Mouse (Mus musculus) spleen, adult 2 months (tissue): Measurements from ENCODE around the gene Hectd3. TPM values are rescaled to one million over a fixed set of nuclear protein-coding genes. Genes with fewer than 3 reads are reported as not detected.

Source experiments
- DNase-seq, 2 experiments: peaks; one replicate each; pipeline versions ENCODE4 v3.0.0 to v3.0.0-alpha.2; 2012 to 2021; ENCODE audit warnings: low spot score in 2 of 2, low read depth in 1 of 2
- H3K27ac ChIP-seq: fragments of 200-500 bp; 2 replicates; pipeline ENCODE4 v1.5.1; 2012; ENCODE audit warnings: low read length, inconsistent platforms; ENCODE audit not compliant: insufficient read depth
- H3K27me3 ChIP-seq: fragments of 200-500 bp; 2 replicates; pipeline ENCODE4 v1.6.1; 2012; ENCODE audit warnings: mild to moderate bottlenecking, moderate library complexity, low read length, inconsistent platforms; ENCODE audit not compliant: control insufficient read depth, insufficient read depth
- H3K36me3 ChIP-seq: fragments of 200-500 bp; 2 replicates; pipeline ENCODE4 v1.6.1; 2012; ENCODE audit warnings: mild to moderate bottlenecking, low read length, inconsistent platforms; ENCODE audit not compliant: control insufficient read depth, insufficient read depth
- H3K4me1 ChIP-seq: fragments of 200-500 bp; 2 replicates; pipeline ENCODE4 v1.6.1; 2011; ENCODE audit warnings: inconsistent platforms; ENCODE audit not compliant: control insufficient read depth, insufficient read depth, insufficient read length
- H3K4me3 ChIP-seq: fragments of 200-500 bp; 2 replicates; pipeline ENCODE4 v1.5.1; 2011; ENCODE audit warnings: mild to moderate bottlenecking, inconsistent platforms; ENCODE audit not compliant: insufficient read depth, insufficient read length; ENCODE audit errors: extremely low read depth
- CTCF ChIP-seq: fragments of 200-500 bp; IDR thresholded peaks from 2 replicates; pipeline ENCODE4 v1.5.1; 2011; ENCODE audit warnings: mild to moderate bottlenecking, inconsistent platforms; ENCODE audit not compliant: insufficient read depth, insufficient read length, insufficient replicate concordance; ENCODE audit errors: extremely low read depth
- POLR2A ChIP-seq: fragments of 200-500 bp; IDR thresholded peaks from 2 replicates; pipeline ENCODE4 v1.6.1; 2011; ENCODE audit warnings: low read depth, low read length, inconsistent platforms
- WGBS: fragments of 180-500 bp; shearing (Covaris S2); methylation state at CpG from one replicate; pipeline ENCODE4 v1.1.7; 2018; 5-methylcytosine and 5-hydroxymethylcytosine counted together
- polyA plus RNA-seq: library from polyadenylated mRNA; depleted of rRNA; stranded (reverse); fragments of >200 nt; gene quantifications from 2 replicates; pipeline ENCODE4 v1.2.3, GENCODE M21; 2012; rRNA removed

The Hectd3 gene
- polyA plus RNA-seq, 1 experiment, result 58.8 TPM

DNA sequence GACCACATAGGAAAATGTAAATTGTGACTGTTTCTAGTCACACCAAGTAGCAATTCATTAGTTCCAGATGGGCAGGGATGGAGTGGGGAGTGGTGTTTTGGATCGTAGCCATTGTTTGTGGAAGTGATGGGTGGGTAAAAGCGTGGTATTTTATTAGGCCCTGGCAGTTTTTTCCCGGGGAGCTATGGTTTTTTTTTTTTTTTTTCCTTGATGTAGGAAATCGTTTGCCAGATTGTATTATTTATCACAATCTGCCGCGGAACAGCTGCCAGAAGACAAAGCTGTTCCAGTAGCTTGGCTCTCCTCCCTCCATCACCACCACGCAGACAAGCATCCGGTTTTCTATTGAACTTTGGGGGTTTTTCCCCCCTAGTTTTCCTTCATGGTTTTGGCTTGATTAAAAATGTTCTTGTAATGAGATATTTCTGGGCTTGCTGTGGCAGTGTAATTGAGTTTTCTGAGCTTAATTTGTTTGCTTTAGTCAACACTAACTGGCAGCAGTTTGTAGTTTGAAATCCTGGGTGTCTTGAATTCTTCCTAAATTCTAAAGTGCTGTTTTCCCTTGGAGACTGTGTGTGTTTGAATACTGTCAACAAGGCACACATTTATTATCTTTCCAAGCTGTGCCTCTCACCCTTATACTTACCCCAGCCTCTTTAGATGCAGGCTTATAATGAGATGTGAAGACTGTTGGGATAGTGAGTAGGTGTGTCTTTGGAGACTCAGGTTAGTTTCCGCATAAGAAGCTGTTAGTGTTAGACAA, 45.0 kb downstream of the Hectd3 start:
- Histone ChIP-seq H3K4me1 (no peaks in the 10 kb centered on the region), H3K27me3 (no peaks in the 10 kb centered on the region), H3K4me3 (no peak overlapping the region), H3K36me3 (no peaks in the 10 kb centered on the region; the same call in 1 of the 2 replicates), H3K27ac (no peak overlapping the region)
- 78% methylated on average over 9 of the region's 9 CpGs for WGBS
- no peak for DNase-seq
- no peak for TF ChIP-seq CTCF
- no peak for TF ChIP-seq POLR2A

DNA sequence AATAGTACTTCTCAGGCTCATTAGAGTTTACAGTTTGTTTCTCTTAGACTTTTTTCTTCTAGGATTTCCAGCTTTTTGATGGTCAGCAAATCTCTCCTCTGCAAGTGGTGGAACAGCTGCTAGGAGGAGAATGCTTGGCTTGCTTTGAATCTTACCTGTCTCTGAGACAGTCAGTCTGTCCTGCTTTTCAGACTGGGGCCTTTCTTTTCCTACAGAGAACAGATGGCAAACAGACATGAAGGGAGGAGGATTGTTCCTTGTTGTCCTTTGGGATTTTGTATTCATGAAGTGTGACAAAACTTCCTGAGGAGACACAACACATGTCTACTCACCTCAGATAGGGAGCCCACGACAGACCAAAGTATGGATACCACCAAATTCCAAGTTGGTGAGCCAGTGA, 45.7 kb downstream of the Hectd3 start:
- no peaks in the 10 kb centered on the region; the same call in 1 of the 2 replicates for H3K36me3 ChIP-seq
- DNase-seq, result no peak
- TF ChIP-seq CTCF (no peak), POLR2A (no peak)
- WGBS, result 76% methylated on average over 1 of the region's 1 CpGs
- H3K27ac ChIP-seq, result no peak overlapping the region; the same call in 1 of the 2 replicates
- H3K4me3 ChIP-seq, result no peak overlapping the region
- H3K27me3 ChIP-seq, result no peaks in the 10 kb centered on the region
- no peaks in the 10 kb centered on the region for H3K4me1 ChIP-seq

DNA sequence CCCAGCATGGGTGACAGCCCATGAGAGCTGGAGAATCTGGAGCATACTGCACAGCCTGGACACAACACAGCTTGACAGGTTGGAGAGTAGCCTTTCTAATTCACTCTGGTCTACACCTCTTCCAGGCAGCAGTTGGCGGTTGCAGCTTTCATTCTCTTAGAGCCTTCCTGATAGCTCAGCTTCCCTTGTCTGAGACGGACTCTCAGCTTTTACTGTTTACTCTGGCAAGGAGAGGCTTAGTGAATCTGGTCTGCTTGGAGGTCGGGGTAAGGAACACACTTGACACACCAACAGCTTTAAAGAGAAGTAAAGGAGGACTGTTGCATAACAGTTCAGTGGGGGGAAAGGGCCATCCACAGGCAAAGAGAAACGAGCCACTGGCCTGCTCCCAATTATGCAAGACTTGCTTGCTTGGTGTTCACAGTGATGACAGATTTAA, 46.2 kb downstream of the Hectd3 start:
- Histone ChIP-seq H3K4me3 (no peak overlapping the region), H3K4me1 (no peaks in the 10 kb centered on the region), H3K36me3 (no peaks in the 10 kb centered on the region; the same call in 1 of the 2 replicates), H3K27ac (peak overlapping the region; percentile 8), H3K27me3 (no peaks in the 10 kb centered on the region)
- no peak for TF ChIP-seq CTCF
- TF ChIP-seq POLR2A, result no peak
- DNase-seq, result no peak
- 52% methylated on average over 4 of the region's 4 CpGs for WGBS

DNA sequence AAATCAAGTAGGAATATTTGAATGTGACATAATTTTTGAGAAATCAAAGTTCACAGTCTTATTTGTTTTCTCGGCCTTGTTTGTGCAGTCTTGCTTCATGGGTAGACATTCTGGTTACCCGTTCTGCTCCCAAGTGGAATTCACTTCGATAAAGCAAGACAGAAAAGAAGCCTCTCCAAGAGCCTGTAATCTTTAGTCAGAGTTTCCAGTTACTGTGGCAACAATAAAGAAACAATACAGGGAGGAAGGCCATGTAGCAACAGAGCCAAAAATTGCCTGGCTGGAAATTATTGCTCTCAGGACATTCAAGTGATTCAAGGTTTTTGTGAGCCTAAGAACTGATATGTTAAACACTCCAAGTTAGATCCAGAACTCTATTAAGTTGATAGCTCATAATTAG, 53.7 kb downstream of the Hectd3 start:
- no peak for TF ChIP-seq POLR2A
- TF ChIP-seq CTCF, result no peak
- Histone ChIP-seq H3K4me1 (no peaks in the 10 kb centered on the region), H3K36me3 (no peaks in the 10 kb centered on the region; the same call in 1 of the 2 replicates), H3K27me3 (no peaks in the 10 kb centered on the region), H3K27ac (no peak overlapping the region), H3K4me3 (no peak overlapping the region)
- DNase-seq, result no peak
- 84% methylated on average over 3 of the region's 3 CpGs for whole genome bisulfite sequencing

DNA sequence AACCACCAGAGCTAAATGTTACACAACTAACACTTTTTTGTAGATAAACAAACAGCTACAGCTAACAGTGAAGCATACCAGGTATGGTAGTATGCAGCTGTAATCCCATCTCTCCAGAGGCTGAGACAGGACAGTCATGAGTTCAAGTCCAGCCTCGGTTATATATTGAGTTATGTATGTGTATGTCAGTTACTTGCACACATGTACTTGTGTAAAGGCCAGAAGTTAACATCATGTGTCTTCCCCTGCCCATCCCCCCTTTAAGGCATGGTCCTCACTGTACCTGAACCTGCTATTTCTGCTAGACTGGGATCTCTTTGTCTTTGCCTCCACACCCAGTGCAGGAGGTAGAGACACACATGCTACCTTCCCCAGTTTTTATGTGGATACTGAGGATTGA, 54.4 kb downstream of the Hectd3 start:
- no peaks in the 10 kb centered on the region for H3K4me1 ChIP-seq
- H3K27ac ChIP-seq, result no peak overlapping the region
- DNase-seq, result no peak
- TF ChIP-seq CTCF (no peak), POLR2A (no peak)
- no peaks in the 10 kb centered on the region for H3K27me3 ChIP-seq
- H3K4me3 ChIP-seq, result no peak overlapping the region
- WGBS, result 91% methylated on average over 1 of the region's 1 CpGs
- H3K36me3 ChIP-seq, result no peaks in the 10 kb centered on the region; the same call in 1 of the 2 replicates

DNA sequence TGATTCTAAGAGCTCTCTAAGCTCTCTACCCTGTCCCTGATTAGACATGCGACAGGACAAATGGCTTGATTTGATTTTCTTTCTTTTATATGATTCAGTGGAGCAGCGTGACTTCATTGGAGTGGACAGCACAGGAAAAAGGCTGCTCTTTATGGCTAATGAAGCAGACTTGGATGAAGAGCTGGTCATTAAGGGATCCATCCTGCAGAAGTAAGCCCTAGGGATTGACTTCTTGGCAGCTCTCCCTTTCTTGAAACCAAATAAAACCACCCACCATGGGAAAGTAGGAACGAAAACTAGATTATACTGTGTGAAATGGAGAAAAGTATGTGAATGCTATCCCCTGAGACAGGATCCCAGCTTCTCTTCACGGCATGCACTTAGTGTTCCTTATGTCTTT, 57.5 kb downstream of the Hectd3 start:
- Histone ChIP-seq H3K4me1 (no peaks in the 10 kb centered on the region), H3K27ac (no peak overlapping the region), H3K36me3 (no peaks in the 10 kb centered on the region), H3K4me3 (no peak overlapping the region), H3K27me3 (no peaks in the 10 kb centered on the region)
- 90% methylated on average over 4 of the region's 4 CpGs for WGBS
- DNase-seq, result no peak
- TF ChIP-seq POLR2A (no peak), CTCF (no peak)

DNA sequence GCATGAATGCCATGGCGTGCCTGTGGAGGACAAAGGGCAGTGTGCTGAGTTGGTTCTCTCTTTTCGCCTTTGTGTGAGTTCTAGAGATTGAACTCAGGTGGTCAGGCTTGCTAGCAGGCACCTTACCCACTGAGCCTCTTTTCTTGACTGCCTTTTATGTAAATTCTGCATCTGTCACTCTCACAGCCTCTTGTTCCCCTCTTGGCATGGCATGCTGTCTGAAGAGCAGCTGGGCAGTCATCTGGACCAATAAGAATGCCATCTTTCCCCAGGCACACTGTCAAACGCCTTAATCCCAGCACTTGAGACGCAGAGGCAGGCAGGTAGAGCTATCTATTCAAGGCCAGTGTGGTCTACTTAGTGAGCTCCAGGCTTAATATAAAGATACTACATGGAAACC, 58.8 kb downstream of the Hectd3 start:
- H3K27me3 ChIP-seq, result no peaks in the 10 kb centered on the region
- H3K4me1 ChIP-seq, result no peaks in the 10 kb centered on the region
- no peak overlapping the region for H3K4me3 ChIP-seq
- no peaks in the 10 kb centered on the region for H3K36me3 ChIP-seq
- no peak overlapping the region for H3K27ac ChIP-seq
- DNase-seq, result no peak
- 87% methylated on average over 4 of the region's 4 CpGs for WGBS
- no peak for TF ChIP-seq POLR2A
- TF ChIP-seq CTCF, result no peak

Other genes with a start within 250 kb of the Hectd3 start
- 18.7 and 23.3 TPM in 2 replicates for gene Toe1, start 187.7 kb upstream of the Hectd3 start, polyA plus RNA-seq
- gene Mutyh, start 187.6 kb upstream of the Hectd3 start, polyA plus RNA-seq, result 10.7 and 13.3 TPM in 2 replicates
- gene Hpdl, start 173.6 kb upstream of the Hectd3 start, polyA plus RNA-seq, result 0.22 and 0.27 TPM in 2 replicates
- gene Zswim5, start 117.9 kb upstream of the Hectd3 start, polyA plus RNA-seq, result 0.07 TPM in 2 replicates
- gene Urod, start 904 bp upstream of the Hectd3 start, polyA plus RNA-seq, result 72.1 and 90.6 TPM in 2 replicates
- 3.6 TPM in 2 replicates for gene Eif2b3, start 24.1 kb downstream of the Hectd3 start, polyA plus RNA-seq
- gene Ptch2, start 100.8 kb downstream of the Hectd3 start, polyA plus RNA-seq, result 0.45 and 0.51 TPM in 2 replicates
- gene Btbd19, start 130.4 kb downstream of the Hectd3 start, polyA plus RNA-seq, result 15.4 and 17.5 TPM in 2 replicates
- 1.6 TPM in 2 replicates for gene Tctex1d4, start 131.5 kb downstream of the Hectd3 start, polyA plus RNA-seq
- gene Plk3, start 138.6 kb downstream of the Hectd3 start, polyA plus RNA-seq, result 12.4 and 18.7 TPM in 2 replicates
- 578 and 703 TPM in 2 replicates for gene Rps8, start 160.9 kb downstream of the Hectd3 start, polyA plus RNA-seq
- gene Kif2c, start 187.3 kb downstream of the Hectd3 start, polyA plus RNA-seq, result 2.5 and 2.7 TPM in 2 replicates